9 mouse cellular contexts compared by ENCODE assay signal in genomic region chr7:138827812-138828211, GRCm38 (mm10). TPM values are rescaled to one million over a fixed set of nuclear protein-coding genes. Genes with fewer than 3 reads are reported as not detected.
DNase-seq lines count a peak whose midpoint lies in the region; ATAC-seq and TF ChIP-seq lines count a peak whose summit lies in the region.
"Had no signal": no experiment of that assay in that cellular context is flagged by ENCODE, and none has a peak within 500 bp of the region (broad histone marks: within the 10 kb centered on the region; RNA-seq: fewer than 3 reads in every experiment).

No protein-coding gene starts in this region.

- 18% methylated on average over 11 of the region's 11 CpGs for WGBS in kidney, postnatal 0 days
- WGBS in kidney, embryonic 16.5 days, result 18% methylated on average over 11 of the region's 11 CpGs

- H3K27ac ChIP-seq in kidney, postnatal 0 days, result no peak overlapping the region
- H3K27ac ChIP-seq in kidney, embryonic 16.5 days (ENCODE audit: low read length), result no peak overlapping the region
- H3K27ac ChIP-seq: neural tube, embryonic 13.5 days had no signal

- no peaks in the 10 kb centered on the region for H3K9me3 ChIP-seq in kidney, postnatal 0 days (replicated peaks; ENCODE audit: low read length)
- no peaks in the 10 kb centered on the region for H3K9me3 ChIP-seq in kidney, embryonic 16.5 days (ENCODE audit: low read length)
- H3K9me3 ChIP-seq: neural tube, embryonic 13.5 days had no signal

- H3K27me3 ChIP-seq in kidney, postnatal 0 days (ENCODE audit: insufficient read depth, low read length), result no peaks in the 10 kb centered on the region
- no peaks in the 10 kb centered on the region for H3K27me3 ChIP-seq in kidney, embryonic 16.5 days (ENCODE audit: insufficient read depth, low read length)
- H3K27me3 ChIP-seq: neural tube, embryonic 13.5 days had no signal

- DNase-seq in kidney, postnatal 0 days (ENCODE audit: low spot score), result peak; percentile 79
- peak; percentile 27 for DNase-seq in MEL-GATA-1-ER (ENCODE audit: extremely low read depth, low read depth)
- peak; percentile 36 for DNase-seq in cerebellum, adult 9-11 months
- peak; percentile 50 to 62 for DNase-seq in gastrocnemius, postnatal 4 days (ENCODE audit: low spot score in 2 of 2)
- peak; percentile 75 for DNase-seq in left cerebral cortex, postnatal 4 days
- peak; percentile 61 for DNase-seq in urinary bladder, adult 2 months (ENCODE audit: low spot score)

- TF ChIP-seq CTCF in kidney, postnatal 0 days (IDR thresholded peaks at IDR 0.05; ENCODE audit: low read depth), result peak; percentile 99

- H3K4me3 ChIP-seq in kidney, postnatal 0 days (replicated peaks; ENCODE audit: low read depth, low read length), result no peak overlapping the region
- no peak overlapping the region for H3K4me3 ChIP-seq in kidney, embryonic 16.5 days (ENCODE audit: low read length)
- H3K4me3 ChIP-seq: neural tube, embryonic 13.5 days had no signal

- no peak overlapping the region for H3K9ac ChIP-seq in kidney, postnatal 0 days (ENCODE audit: low read depth, low read length)
- no peak overlapping the region for H3K9ac ChIP-seq in kidney, embryonic 16.5 days (replicated peaks; ENCODE audit: low read length)
- H3K9ac ChIP-seq: neural tube, embryonic 13.5 days had no signal

- no peaks in the 10 kb centered on the region for H3K36me3 ChIP-seq in kidney, postnatal 0 days (ENCODE audit: insufficient read depth, low read length)
- no peaks in the 10 kb centered on the region for H3K36me3 ChIP-seq in kidney, embryonic 16.5 days (ENCODE audit: insufficient read depth, low read length)
- H3K36me3 ChIP-seq: neural tube, embryonic 13.5 days had no signal

- ATAC-seq in kidney, postnatal 0 days (replicated peaks; ENCODE audit: low FRiP score, low read depth), result no peak
- ATAC-seq in kidney, embryonic 16.5 days (ENCODE audit: low FRiP score, low TSS enrichment), result no peak
- peak; percentile 59; the same call in 1 of the 2 replicates for ATAC-seq in neutrophil, adult 5-6 weeks (ENCODE audit: extremely low read depth, insufficient number of reproducible peaks, low FRiP score, poor library complexity, severe bottlenecking)

- H3K4me2 ChIP-seq in kidney, postnatal 0 days (ENCODE audit: low read length), result no peak overlapping the region
- no peak overlapping the region for H3K4me2 ChIP-seq in kidney, embryonic 16.5 days (replicated peaks; ENCODE audit: low read depth, low read length)
- H3K4me2 ChIP-seq: neural tube, embryonic 13.5 days had no signal

- H3K4me1 ChIP-seq in kidney, postnatal 0 days (replicated peaks; ENCODE audit: insufficient read depth, low read length), result no peaks in the 10 kb centered on the region
- no peaks in the 10 kb centered on the region for H3K4me1 ChIP-seq in kidney, embryonic 16.5 days (ENCODE audit: insufficient read depth, low read length)
- H3K4me1 ChIP-seq: neural tube, embryonic 13.5 days had no signal

- intact Hi-C loops in left cerebral cortex, postnatal 4 days (cut with DNase I), result loop anchor here (5.0 to 10.0 kb wide), 2 partner anchors 433 to 1226 kb away; partner anchors contain the start of gene Tcerg1l

RNA-seq across cellular contexts. Expression of gene Ppp2r2d, which starts 18.1 kb away (rescaled TPM):
- polyA plus RNA-seq in kidney, postnatal 0 days (2015; fragmentation: Nextera tagmentation; extraction: Ambion mirVana), result 32.1 and 33.2 TPM in 2 replicates
- 14.7 and 28.7 TPM in 2 replicates for polyA plus RNA-seq in kidney, embryonic 16.5 days (2015; fragmentation: Nextera tagmentation; extraction: Ambion mirVana)
- total RNA-seq in gastrocnemius, postnatal 4 days (2021), result 10 to 100 TPM; 33.4 to 42.1 TPM
- total RNA-seq in left cerebral cortex, postnatal 4 days (2021), result 100 to 1,000 TPM; 100 to 103 TPM
- 48.0 and 58.1 TPM in 2 replicates for total RNA-seq in neutrophil, adult 5-6 weeks (2017)
- polyA plus RNA-seq in urinary bladder, adult 2 months (2012; rRNA removed), result 36.9 and 38.5 TPM in 2 replicates

RNA-seq across cellular contexts. Expression of gene Mapk1ip1, which starts 18.3 kb away (rescaled TPM):
- 16.5 and 19.5 TPM in 2 replicates for polyA plus RNA-seq in kidney, postnatal 0 days (2015; fragmentation: Nextera tagmentation; extraction: Ambion mirVana)
- polyA plus RNA-seq in kidney, embryonic 16.5 days (2015; fragmentation: Nextera tagmentation; extraction: Ambion mirVana), result 16.9 and 18.9 TPM in 2 replicates
- 10 to 100 TPM; 13.7 to 17.7 TPM for total RNA-seq in gastrocnemius, postnatal 4 days (2021)
- total RNA-seq in left cerebral cortex, postnatal 4 days (2021), result 10 to 100 TPM; 30.9 to 31.1 TPM
- 41.7 and 49.3 TPM in 2 replicates for total RNA-seq in neutrophil, adult 5-6 weeks (2017)
- polyA plus RNA-seq in urinary bladder, adult 2 months (2012; rRNA removed), result 43.6 and 47.4 TPM in 2 replicates

Comparison
In these comparisons a context has a peak if more than half of its experiments do, and no peak if none do; other contexts are left out.
1. DNase-seq: peak in every context shown above with its lines; median percentile 79 in kidney, postnatal 0 days; 75 in left cerebral cortex, postnatal 4 days; 61 in urinary bladder, adult 2 months; 56 in gastrocnemius, postnatal 4 days; 36 in cerebellum, adult 9-11 months; 27 in MEL-GATA-1-ER.